Mouse (Mus musculus) embryonic facial prominence, embryonic 10.5 days (tissue): ENCODE data around the gene Smap2. TPM values are rescaled to one million over a fixed set of nuclear protein-coding genes. Genes with fewer than 3 reads are reported as not detected.

Experiments
- microRNA-seq: library from miRNA; unstranded; fragments of <30 nt; microRNA quantifications from one replicate; pipeline ENCODE4, GENCODE M21; 2017
- polyA plus RNA-seq: library from polyadenylated mRNA; unstranded; fragments of >200 nt; fragmentation: Nextera tagmentation; extraction: Ambion mirVana; gene quantifications from 2 replicates; pipeline ENCODE4 v1.2.1, GENCODE M21; 2016

Smap2 gene
- polyA plus RNA-seq, 1 experiment from 2014 or later, result 14.0 TPM

Small RNAs within 50 kb of the gene (microRNA-seq; reads per million reads assigned to microRNA genes)
- not detected for gene Mir7015

Other genes starting within 250 kb of the Smap2 start
- 126 and 128 TPM in 2 replicates for gene Nfyc, start 185.7 kb downstream of the Smap2 start, polyA plus RNA-seq
- gene Rims3, start 162.4 kb downstream of the Smap2 start, polyA plus RNA-seq, result 1.8 and 2.4 TPM in 2 replicates
- 36.0 and 41.5 TPM in 2 replicates for gene Exo5, start 92.2 kb downstream of the Smap2 start, polyA plus RNA-seq
- 11.0 and 11.8 TPM in 2 replicates for gene Zfp69, start 65.5 kb downstream of the Smap2 start, polyA plus RNA-seq
- gene Col9a2, start 22.1 kb upstream of the Smap2 start, polyA plus RNA-seq, result 5.1 and 6.0 TPM in 2 replicates
- gene Zmpste24, start 81.0 kb upstream of the Smap2 start, polyA plus RNA-seq, result 26.8 and 31.0 TPM in 2 replicates
- not detected in 2 replicates for gene Tmco2, start 92.0 kb upstream of the Smap2 start, polyA plus RNA-seq
- 28.0 and 30.7 TPM in 2 replicates for gene Rlf, start 197.8 kb upstream of the Smap2 start, polyA plus RNA-seq